Mouse (Mus musculus) cerebellum, postnatal 10 days (tissue): ENCODE measurements around the gene Zfp62.
A peak's percentile ranks its signal among the peaks of the same experiment; 100 is the strongest.

ENCODE experiments used
- DNase-seq, 2 experiments: peaks; one replicate each; pipeline ENCODE4 v3.0.0; 2021; ENCODE audit warnings: mixed read lengths in 2 of 2

The Zfp62 gene

GRCm38 (mm10) chr11:49249811-49250421, 46.8 kb downstream of the Zfp62 start:
- DNase-seq, result no peak

- DNase-seq, result peak; percentile 72 to 82
Measured at GRCm38 (mm10) chr11:49250422-49251379, 47.6 kb downstream of the Zfp62 start.

- DNase-seq, result no peak
Measured at GRCm38 (mm10) chr11:49251380-49251761, 48.3 kb downstream of the Zfp62 start.

- no peak for DNase-seq
Measured at GRCm38 (mm10) chr11:49252048-49252447, 49.0 kb downstream of the Zfp62 start.

GRCm38 (mm10) chr11:49253035-49253434, 49.9 kb downstream of the Zfp62 start:
- no peak for DNase-seq

- no peak for DNase-seq
Measured at GRCm38 (mm10) chr11:49259296-49259695, 56.2 kb downstream of the Zfp62 start.

- no peak for DNase-seq
Measured at GRCm38 (mm10) chr11:49259829-49260228, 56.7 kb downstream of the Zfp62 start.

GRCm38 (mm10) chr11:49260598-49261312, 57.7 kb downstream of the Zfp62 start:
- peak; percentile 52 to 63 for DNase-seq

GRCm38 (mm10) chr11:49261313-49261855, 58.3 kb downstream of the Zfp62 start:
- no peak for DNase-seq

- no peak for DNase-seq
Measured at GRCm38 (mm10) chr11:49262286-49262685, 59.2 kb downstream of the Zfp62 start.

GRCm38 (mm10) chr11:49263149-49263548, 60.1 kb downstream of the Zfp62 start:
- peak; percentile 42 to 53 for DNase-seq

GRCm38 (mm10) chr11:49264081-49264480, 61.0 kb downstream of the Zfp62 start:
- DNase-seq, result no peak

- DNase-seq, result no peak
Measured at GRCm38 (mm10) chr11:49264622-49265021, 61.5 kb downstream of the Zfp62 start.

GRCm38 (mm10) chr11:49265101-49265500, 62.0 kb downstream of the Zfp62 start:
- DNase-seq, result peak; percentile 64

- no peak for DNase-seq
Measured at GRCm38 (mm10) chr11:49266671-49267070, 63.6 kb downstream of the Zfp62 start.

GRCm38 (mm10) chr11:49267316-49267715, 64.2 kb downstream of the Zfp62 start:
- no peak for DNase-seq

- DNase-seq, result no peak
Measured at GRCm38 (mm10) chr11:49267970-49268579, 65.0 kb downstream of the Zfp62 start.
